In genomic region chr5:80799777-80800176, GRCm38 (mm10) we compare ENCODE assay signal across 24 mouse cellular contexts.
"Had no signal": no experiment of that assay in that cellular context is flagged by ENCODE, and none has a peak within 500 bp of the region (broad histone marks: within the 10 kb centered on the region; RNA-seq: fewer than 3 reads in every experiment).

No protein-coding gene starts in this region.

- H3K36me3 ChIP-seq: embryonic facial prominence, embryonic 10.5 days; embryonic facial prominence, embryonic 12.5 days; embryonic facial prominence, embryonic 13.5 days; embryonic facial prominence, embryonic 15.5 days; forebrain, embryonic 10.5 days; forebrain, embryonic 12.5 days; forebrain, embryonic 15.5 days; heart, embryonic 10.5 days had no signal

- H3K4me3 ChIP-seq: embryonic facial prominence, embryonic 10.5 days; embryonic facial prominence, embryonic 12.5 days; embryonic facial prominence, embryonic 13.5 days; embryonic facial prominence, embryonic 15.5 days; erythroblast, embryonic 14.5 days; forebrain, embryonic 10.5 days; forebrain, embryonic 12.5 days; forebrain, embryonic 13.5 days; forebrain, embryonic 15.5 days; gastrocnemius, adult 2 months; heart, adult 2 months; heart, embryonic 10.5 days had no signal

- H3K27me3 ChIP-seq: embryonic facial prominence, embryonic 12.5 days; embryonic facial prominence, embryonic 13.5 days; embryonic facial prominence, embryonic 15.5 days; forebrain, embryonic 12.5 days; forebrain, embryonic 13.5 days; forebrain, embryonic 15.5 days had no signal

- DNase-seq: cerebellum, adult 2 months; cerebellum, adult 8-10 months; cerebellum, adult 9-10 months; cerebellum, postnatal 25 days; cerebellum, postnatal 36 days; embryo, embryonic 11 days; forebrain, postnatal 0 days; gastrocnemius, adult 2 months; gastrocnemius, postnatal 10 days; gastrocnemius, postnatal 14 days; gastrocnemius, postnatal 25 days; heart, adult 11 months; heart, adult 18-20 months; heart, adult 2 months had no signal

- H3K4me2 ChIP-seq: embryonic facial prominence, embryonic 12.5 days; embryonic facial prominence, embryonic 13.5 days; embryonic facial prominence, embryonic 15.5 days; forebrain, embryonic 12.5 days; forebrain, embryonic 13.5 days; forebrain, embryonic 15.5 days had no signal
